Mouse (Mus musculus): ENCODE data around the gene Hist1h4d.

DNA sequence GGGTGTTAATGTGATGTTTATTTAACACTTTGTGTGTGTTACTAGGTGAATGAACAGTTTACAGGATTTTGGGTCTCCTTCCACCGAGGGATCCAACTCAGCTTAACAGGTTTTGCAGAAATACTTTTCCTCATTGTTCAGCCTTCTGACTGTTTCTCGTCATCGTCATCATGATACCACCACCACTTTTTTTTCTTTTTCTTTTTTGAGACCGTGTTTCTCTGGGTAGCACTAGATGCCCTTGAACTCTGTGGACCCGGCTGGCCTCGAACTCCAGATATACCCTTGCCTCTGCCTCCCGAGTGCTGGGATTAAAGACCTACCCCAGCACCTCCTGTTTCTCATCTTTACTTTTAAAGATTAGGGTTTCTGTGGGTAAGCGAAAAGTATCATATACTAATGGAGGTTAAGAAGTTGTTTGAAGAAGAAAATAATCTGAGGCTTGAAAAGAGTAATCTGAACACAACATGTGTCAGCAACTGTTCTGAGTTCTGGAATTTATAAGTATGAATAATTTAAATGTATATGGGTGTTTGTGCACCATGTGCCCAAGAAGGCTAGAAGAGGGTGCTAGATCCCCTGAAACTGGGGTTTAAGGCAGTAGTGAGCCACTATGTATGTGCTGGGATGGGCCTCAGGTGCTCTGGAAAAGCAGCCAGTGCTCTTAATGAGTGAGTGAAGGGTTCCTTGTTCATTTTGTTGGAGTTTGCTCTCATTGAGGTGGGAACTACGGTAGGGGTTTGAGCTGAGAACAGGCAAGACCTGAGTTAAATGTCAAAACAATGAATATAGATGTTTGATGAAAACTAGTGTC is 48.9 kb upstream of the Hist1h4d start:
- TF ChIP-seq POLR2A (IDR thresholded peaks at IDR 0.05; ENCODE audit: control insufficient read depth, low read depth, low read length) (no peak), CTCF (IDR thresholded peaks at IDR 0.05; ENCODE audit: control insufficient read depth, insufficient read depth, insufficient replicate concordance, low read depth, low read length) (no peak)

All from testis, adult 2 months (tissue).